Mouse (Mus musculus) ES-E14 (cell line): ENCODE measurements at regions not wholly inside any gene's neighbourhood (a gene's known extent, or its start where the extent isn't known, plus 50 kb on each side); places are given as distances from the start of the nearest gene placed in this dataset.

Experiments
- DNase-seq: peaks from one replicate; pipeline ENCODE4 v3.0.0-alpha.2; 2013; ENCODE audit warnings: low read depth, low spot score
- H3K27ac ChIP-seq: 2 replicates; pipeline ENCODE4 v1.5.1; 2012; ENCODE audit warnings: low read depth, mild to moderate bottlenecking, low read length, moderate library complexity, mixed read lengths; ENCODE audit not compliant: poor library complexity, insufficient read depth, severe bottlenecking
- H3K36me3 ChIP-seq: 2 replicates; pipeline ENCODE4 v1.6.1; 2012; ENCODE audit warnings: mild to moderate bottlenecking, low read length, moderate library complexity, mixed read lengths; ENCODE audit not compliant: control insufficient read depth, poor library complexity, insufficient read depth, severe bottlenecking
- H3K4me1 ChIP-seq, 2 experiments: fragments of 150-350 bp in 1 of 2; sonication (generic) in 1 of 2; 2 replicates each; pipeline ENCODE4 v1.6.1; 2012; ENCODE audit warnings: low read length in 2 of 2, mild to moderate bottlenecking in 1 of 2, mixed read lengths in 1 of 2; ENCODE audit not compliant: control insufficient read depth in 2 of 2, insufficient read depth in 2 of 2, poor library complexity in 1 of 2
- H3K4me3 ChIP-seq, 2 experiments: fragments of 150-350 bp in 1 of 2; sonication (generic) in 1 of 2; 2 replicates each; pipeline ENCODE4 v1.5.1; 2012; ENCODE audit warnings: low read length in 2 of 2, low read depth in 1 of 2, mild to moderate bottlenecking in 1 of 2, mixed read lengths in 1 of 2; ENCODE audit not compliant: insufficient read depth in 1 of 2, poor library complexity in 1 of 2, severe bottlenecking in 1 of 2
- H3K9ac ChIP-seq: 2 replicates; pipeline ENCODE4 v1.6.1; 2012; ENCODE audit warnings: low read depth, mild to moderate bottlenecking, low read length, mixed read lengths; ENCODE audit not compliant: poor library complexity, insufficient read depth, severe bottlenecking
- H3K9me3 ChIP-seq: fragments of 150-350 bp; sonication (generic); 2 replicates; pipeline ENCODE4 v1.6.1; 2012; ENCODE audit warnings: low read depth, mild to moderate bottlenecking, low read length; ENCODE audit not compliant: control insufficient read depth, insufficient read depth
- CHD2 ChIP-seq: IDR thresholded peaks from 2 replicates; pipeline ENCODE4 v1.6.1; 2014; ENCODE audit warnings: mild to moderate bottlenecking, low read depth, low read length, inconsistent platforms
- HCFC1 ChIP-seq: IDR thresholded peaks from 2 replicates; pipeline ENCODE4 v1.6.1; 2012; ENCODE audit warnings: low read length, inconsistent platforms, borderline replicate concordance; ENCODE audit not compliant: insufficient read depth
- MAFK ChIP-seq: IDR thresholded peaks from 2 replicates; pipeline ENCODE4 v1.6.1; 2014; ENCODE audit warnings: mild to moderate bottlenecking, low read depth, low read length, inconsistent platforms; ENCODE audit not compliant: insufficient read depth
- ZC3H11A ChIP-seq: IDR thresholded peaks from 2 replicates; pipeline ENCODE4 v1.6.1; 2012; ENCODE audit warnings: low read depth, mild to moderate bottlenecking, inconsistent platforms, low read length, borderline replicate concordance
- ZNF384 ChIP-seq: IDR thresholded peaks from 2 replicates; pipeline ENCODE4 v1.6.1; 2012; ENCODE audit warnings: low read depth, low read length, inconsistent platforms
- in situ Hi-C, 2 experiments: fragments of 600-800 bp; cut with MboI; formaldehyde crosslinking; loops; one replicate each; pipeline ENCODE4 v1.15.1; 2025; ENCODE audit warnings: low sequenced_read_pairs in 2 of 2, inconsistent platforms in 1 of 2; ENCODE audit not compliant: unreplicated experiment in 2 of 2

GRCm38 (mm10) chr7:75923951-75924467 is 75.9 kb downstream of the Klhl25 start:
- Histone ChIP-seq H3K9me3 (no peaks in the 10 kb centered on the region), H3K27ac (no peak overlapping the region), H3K4me1 (no peaks in the 10 kb centered on the region), H3K4me3 (no peak overlapping the region), H3K9ac (no peak overlapping the region), H3K36me3 (no peaks in the 10 kb centered on the region)
- in situ Hi-C loops = loop anchor here (25.0 kb wide), 2 partner anchors 438 to 1013 kb away; no protein-coding TSS in a partner anchor
- DNase-seq = no peak
- TF ChIP-seq ZNF384 (no peak), CHD2 (no peak), HCFC1 (no peak), ZC3H11A (no peak), MAFK (no peak)

GRCm38 (mm10) chr7:75927537-75927936 is 79.4 kb downstream of the Klhl25 start:
- Histone ChIP-seq H3K36me3 (no peaks in the 10 kb centered on the region), H3K4me1 (no peaks in the 10 kb centered on the region), H3K9ac (no peak overlapping the region), H3K9me3 (no peaks in the 10 kb centered on the region), H3K27ac (no peak overlapping the region), H3K4me3 (no peak overlapping the region)
- TF ChIP-seq ZC3H11A (peak; percentile 50; the same call in 1 of the 2 replicates), CHD2 (no peak)
- in situ Hi-C loops = no loop called here
- DNase-seq = no peak

DNA sequence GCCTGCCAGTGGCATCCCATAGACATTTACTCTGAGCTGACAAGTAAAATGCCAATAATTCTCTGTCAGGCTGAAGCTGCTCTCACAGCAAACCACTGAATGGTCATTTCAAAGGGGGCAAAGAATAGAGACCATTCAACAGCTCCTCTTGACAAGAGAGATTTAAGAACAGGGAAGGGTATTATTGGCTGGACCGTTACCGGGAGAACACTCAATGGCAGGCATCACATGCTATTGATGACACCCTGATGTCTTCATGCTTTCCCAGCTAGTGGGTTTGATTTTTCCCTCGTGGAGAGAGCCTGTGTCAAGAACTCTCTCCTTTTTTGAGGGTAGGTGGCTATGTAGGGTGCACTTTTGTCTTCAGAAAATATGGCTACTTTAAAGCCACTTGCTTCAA is 95.7 kb downstream of the Klhl25 start:
- TF ChIP-seq CHD2 = no peak
- no peak for TF ChIP-seq MAFK
- no peak for TF ChIP-seq ZC3H11A
- no peak for TF ChIP-seq HCFC1
- no peak for TF ChIP-seq ZNF384
- H3K9me3 ChIP-seq = no peaks in the 10 kb centered on the region
- H3K4me1 ChIP-seq = no peaks in the 10 kb centered on the region
- H3K4me3 ChIP-seq = no peak overlapping the region
- in situ Hi-C loops = no loop called here
- no peaks in the 10 kb centered on the region for H3K36me3 ChIP-seq
- H3K27ac ChIP-seq = no peak overlapping the region
- no peak for DNase-seq
- no peak overlapping the region for H3K9ac ChIP-seq

DNA sequence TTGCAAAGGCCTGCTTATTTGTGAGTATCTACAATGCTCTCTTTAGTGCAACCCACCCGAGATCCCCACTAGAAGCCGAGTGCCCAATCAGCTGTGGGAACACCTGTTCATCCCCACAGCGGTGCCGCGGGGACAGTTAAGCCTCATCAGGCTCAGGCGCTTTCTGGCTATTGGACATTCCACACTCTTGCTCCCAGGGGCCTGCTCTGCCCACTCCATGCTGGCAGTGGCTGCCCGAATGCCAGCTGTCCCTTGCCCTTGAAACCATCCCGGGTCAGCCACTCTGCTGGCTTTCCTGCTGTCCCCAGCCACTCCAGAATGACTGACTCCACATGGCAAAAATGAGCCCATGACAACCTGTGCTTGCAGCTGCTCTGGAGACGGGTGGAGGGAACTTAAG is 107.6 kb downstream of the Klhl25 start:
- in situ Hi-C loops = no loop called here
- Histone ChIP-seq H3K9ac (no peak overlapping the region), H3K9me3 (no peaks in the 10 kb centered on the region), H3K36me3 (no peaks in the 10 kb centered on the region), H3K4me1 (no peaks in the 10 kb centered on the region), H3K4me3 (no peak overlapping the region), H3K27ac (no peak overlapping the region)
- TF ChIP-seq ZNF384 = no peak
- no peak for TF ChIP-seq CHD2
- TF ChIP-seq HCFC1 = no peak
- no peak for TF ChIP-seq ZC3H11A
- TF ChIP-seq MAFK = no peak
- no peak for DNase-seq

- H3K4me3 ChIP-seq = no peak overlapping the region
- H3K4me1 ChIP-seq = no peaks in the 10 kb centered on the region
- no peak overlapping the region for H3K27ac ChIP-seq
- no peak overlapping the region for H3K9ac ChIP-seq
- no peak for DNase-seq
- no peaks in the 10 kb centered on the region for H3K9me3 ChIP-seq
- TF ChIP-seq ZNF384 = no peak
- no peak for TF ChIP-seq MAFK
- no peak for TF ChIP-seq ZC3H11A
- no peak for TF ChIP-seq CHD2
- no peak for TF ChIP-seq HCFC1
- no peaks in the 10 kb centered on the region for H3K36me3 ChIP-seq
- in situ Hi-C loops = no loop called here
These were observed 109.3 kb downstream of the Klhl25 start for GRCm38 (mm10) chr7:75957366-75957765.
